Mouse (Mus musculus): ENCODE measurements around the gene Apobec1.
"Not testable (repeated sequence)": the region's sequence is repeated elsewhere in the genome, so short reads cannot be mapped to it uniquely, and the experiment has no call there.

DNA sequence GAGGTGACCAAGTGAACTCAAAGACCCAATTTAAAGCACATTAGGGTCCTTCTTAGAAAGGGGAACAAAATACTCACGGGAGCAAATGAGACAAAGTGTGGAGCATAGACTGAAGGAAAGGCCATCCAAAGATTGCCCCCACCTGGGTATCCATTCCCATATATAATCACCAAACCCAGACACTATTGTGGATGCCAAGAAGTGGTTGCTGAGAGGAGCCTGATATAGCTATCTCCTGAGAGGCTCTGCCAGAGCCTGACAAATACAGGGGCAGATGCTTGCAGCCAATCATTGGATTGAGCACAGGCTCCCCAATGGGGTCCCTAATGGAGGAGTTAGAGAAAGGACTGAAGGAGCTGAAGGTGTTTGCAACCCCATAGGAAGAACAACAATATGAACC lies 27.2 kb downstream of the Apobec1 start:
- not testable (repeated sequence) for TF ChIP-seq FLI1 (IDR thresholded peaks at IDR 0.05; ENCODE audit: low read length); GATA1 (IDR thresholded peaks at IDR 0.05; ENCODE audit: borderline replicate concordance, low read length)
